Mouse (Mus musculus): ENCODE results near the gene Slc9a1. TPM values are rescaled to one million over a fixed set of nuclear protein-coding genes. Genes with fewer than 3 reads are reported as not detected.

Slc9a1 gene
- total and polyA plus RNA-seq, 3 experiments, result 3.1 to 14.0 TPM; not detected in 1

DNA sequence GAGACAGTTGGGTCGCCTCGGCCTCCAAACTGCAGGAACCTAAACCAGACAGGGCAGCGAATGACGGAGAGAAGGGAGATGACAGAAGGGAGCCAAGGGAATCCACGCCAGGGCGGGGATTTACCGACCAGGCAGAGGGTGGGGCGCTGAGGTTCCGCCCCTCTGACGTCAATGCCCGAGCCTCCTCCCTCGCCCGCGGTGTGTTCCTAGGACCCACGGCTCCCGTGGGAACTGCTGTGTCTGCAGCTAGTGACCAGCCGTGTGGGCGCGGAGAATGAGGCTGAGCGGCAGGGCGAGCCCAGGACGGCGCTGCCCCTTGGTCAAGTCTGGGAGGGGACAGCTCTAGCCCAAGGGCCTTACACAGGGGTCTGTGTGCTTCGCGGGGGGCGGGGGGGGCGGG is 98.6 kb downstream of the Slc9a1 start:
- Histone ChIP-seq H3K9ac (ENCODE audit: control insufficient read depth, low read depth, low read length, poor library complexity, severe bottlenecking) (peak overlapping the region; percentile 66), H3K79me2 (ENCODE audit: control insufficient read depth, insufficient read depth, low read length, poor library complexity) (no peaks in the 10 kb centered on the region), H3K27ac (ENCODE audit: control insufficient read depth, low read depth, low read length) (no peak overlapping the region), H3K4me3 (ENCODE audit: control insufficient read depth in 1 of 2, insufficient read depth in 1 of 2, low read depth in 2 of 2, low read length in 2 of 2) (peak overlapping the region; percentile 64 to 70), H3K27me3 (ENCODE audit: control insufficient read depth in 1 of 2, insufficient read depth in 2 of 2, low read length in 2 of 2) (no peaks in the 10 kb centered on the region), H3K9me3 (replicated peaks; ENCODE audit: insufficient read depth, low read length) (no peaks in the 10 kb centered on the region), H3K4me1 (ENCODE audit: control insufficient read depth in 1 of 2, insufficient read depth in 2 of 2, low read length in 2 of 2) (peaks cover 0 to 2% of the 10 kb centered on the region in 2 experiments; a peak in 2 of 4 replicates), H3K36me3 (ENCODE audit: control insufficient read depth in 1 of 2, insufficient read depth in 2 of 2, low read length in 2 of 2) (no peaks in the 10 kb centered on the region; a peak in 1 of 4 replicates)
- no peak for TF ChIP-seq BHLHE40 (IDR thresholded peaks at IDR 0.05; ENCODE audit: borderline replicate concordance, low read depth, low read length)
- peak in 1 of 2 experiments; percentile 43; a peak in 1 of 4 replicates for TF ChIP-seq POLR2A (IDR thresholded peaks at IDR 0.05; ENCODE audit: control insufficient read depth in 1 of 2, insufficient read depth in 1 of 2, low read depth in 1 of 2, low read length in 2 of 2, poor library complexity in 1 of 2)
- no peak for TF ChIP-seq MAZ (IDR thresholded peaks at IDR 0.05; ENCODE audit: low read depth, low read length)
- peak; percentile 78 for DNase-seq (ENCODE audit: low read depth, low spot score)

- Histone ChIP-seq H3K9me3 (replicated peaks; ENCODE audit: insufficient read depth, low read length) (no peaks in the 10 kb centered on the region), H3K36me3 (ENCODE audit: control insufficient read depth in 1 of 2, insufficient read depth in 2 of 2, low read length in 2 of 2) (no peaks in the 10 kb centered on the region; a peak in 1 of 4 replicates), H3K27me3 (ENCODE audit: control insufficient read depth in 1 of 2, insufficient read depth in 2 of 2, low read length in 2 of 2) (no peaks in the 10 kb centered on the region), H3K9ac (ENCODE audit: control insufficient read depth, low read depth, low read length, poor library complexity, severe bottlenecking) (no peak overlapping the region), H3K27ac (ENCODE audit: control insufficient read depth, low read depth, low read length) (no peak overlapping the region), H3K4me1 (ENCODE audit: control insufficient read depth in 1 of 2, insufficient read depth in 2 of 2, low read length in 2 of 2) (peaks cover 0 to 2% of the 10 kb centered on the region in 2 experiments; a peak in 2 of 4 replicates), H3K79me2 (ENCODE audit: control insufficient read depth, insufficient read depth, low read length, poor library complexity) (no peaks in the 10 kb centered on the region), H3K4me3 (ENCODE audit: control insufficient read depth in 1 of 2, insufficient read depth in 1 of 2, low read depth in 2 of 2, low read length in 2 of 2) (no peak overlapping the region)
- TF ChIP-seq POLR2A (IDR thresholded peaks at IDR 0.05; ENCODE audit: control insufficient read depth in 1 of 2, insufficient read depth in 1 of 2, low read depth in 1 of 2, low read length in 2 of 2, poor library complexity in 1 of 2) (no peak), MAZ (IDR thresholded peaks at IDR 0.05; ENCODE audit: low read depth, low read length) (no peak), GATA1 (IDR thresholded peaks at IDR 0.05; ENCODE audit: low read depth, low read length) (no peak), ZC3H11A (IDR thresholded peaks at IDR 0.05; ENCODE audit: low read depth, low read length) (no peak), KAT2A (conservative IDR thresholded peaks at IDR 0.05; ENCODE audit: low read depth, low read length) (no peak), CTCF (IDR thresholded peaks at IDR 0.05 in 2 of 3, conservative IDR thresholded peaks at IDR 0.05 in 1 of 3; ENCODE audit: control insufficient read depth in 1 of 3, insufficient read depth in 1 of 3, low read depth in 2 of 3, low read length in 3 of 3, poor library complexity in 1 of 3, severe bottlenecking in 1 of 3) (no peak)
- no peak for DNase-seq (ENCODE audit: low read depth, low spot score)
These were observed 99.6 kb downstream of the Slc9a1 start for GRCm38 (mm10) chr4:133469122-133469521.

DNA sequence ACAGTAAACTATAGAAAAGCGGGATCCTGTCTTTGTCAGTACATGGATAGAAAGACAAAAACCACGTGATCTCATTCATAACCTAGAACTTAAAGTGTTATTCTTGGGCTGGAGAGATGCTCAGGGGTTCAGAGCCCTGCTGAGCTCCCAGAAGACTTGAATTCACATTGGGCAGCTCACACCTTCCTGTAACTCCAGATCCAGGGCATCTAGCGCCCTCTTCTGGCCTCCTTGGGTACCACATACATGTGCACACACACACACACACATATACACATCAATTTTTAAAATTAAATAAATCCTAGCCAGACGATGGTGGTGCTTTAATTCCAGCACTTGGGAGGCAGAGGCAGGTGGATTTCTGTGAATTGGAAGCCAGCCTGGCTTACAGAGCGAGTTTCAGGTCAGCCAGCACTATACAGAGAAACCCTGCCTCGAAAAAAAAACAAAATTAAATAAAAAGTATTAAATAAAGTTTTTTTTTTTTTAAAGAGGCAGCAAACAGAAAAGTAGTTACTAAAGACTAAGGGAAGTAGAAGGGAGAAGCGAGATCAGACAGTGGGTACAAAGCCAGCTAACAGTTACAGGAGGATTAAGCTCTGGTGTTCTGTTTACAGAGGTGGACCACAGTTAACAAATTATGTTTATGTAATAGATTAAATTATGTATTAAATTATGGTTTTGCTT is 101.8 kb downstream of the Slc9a1 start:
- H3K9me3 ChIP-seq (replicated peaks; ENCODE audit: insufficient read depth, low read length), result no peaks in the 10 kb centered on the region
- no peak overlapping the region for H3K9ac ChIP-seq (ENCODE audit: control insufficient read depth, low read depth, low read length, poor library complexity, severe bottlenecking)
- no peaks in the 10 kb centered on the region for H3K27me3 ChIP-seq (ENCODE audit: control insufficient read depth in 1 of 2, insufficient read depth in 2 of 2, low read length in 2 of 2)
- TF ChIP-seq USF2 (IDR thresholded peaks at IDR 0.05; ENCODE audit: borderline replicate concordance in 1 of 2, insufficient read depth in 1 of 2, low read depth in 1 of 2, low read length in 2 of 2), result no peak
- no peak for TF ChIP-seq NRF1 (IDR thresholded peaks at IDR 0.05; ENCODE audit: insufficient read depth, low read depth, low read length, poor library complexity, severe bottlenecking)
- peak; percentile 18 to 39 (median 28); a peak in 5 of 6 replicates for TF ChIP-seq CTCF (IDR thresholded peaks at IDR 0.05 in 2 of 3, conservative IDR thresholded peaks at IDR 0.05 in 1 of 3; ENCODE audit: control insufficient read depth in 1 of 3, insufficient read depth in 1 of 3, low read depth in 2 of 3, low read length in 3 of 3, poor library complexity in 1 of 3, severe bottlenecking in 1 of 3)
- no peak for TF ChIP-seq MYC (IDR thresholded peaks at IDR 0.05; ENCODE audit: low read depth, low read length)
- TF ChIP-seq POLR2AphosphoS5 (IDR thresholded peaks at IDR 0.05; ENCODE audit: borderline replicate concordance, low read depth, low read length), result no peak
- TF ChIP-seq TCF12 (IDR thresholded peaks at IDR 0.05; ENCODE audit: low read depth, low read length), result no peak
- DNase-seq (ENCODE audit: low read depth, low spot score), result no peak
- H3K79me2 ChIP-seq (ENCODE audit: control insufficient read depth, insufficient read depth, low read length, poor library complexity), result no peaks in the 10 kb centered on the region
- H3K4me3 ChIP-seq (ENCODE audit: control insufficient read depth in 1 of 2, insufficient read depth in 1 of 2, low read depth in 2 of 2, low read length in 2 of 2), result no peak overlapping the region
- no peaks in the 10 kb centered on the region; a peak in 1 of 4 replicates for H3K36me3 ChIP-seq (ENCODE audit: control insufficient read depth in 1 of 2, insufficient read depth in 2 of 2, low read length in 2 of 2)
- H3K4me1 ChIP-seq (ENCODE audit: control insufficient read depth in 1 of 2, insufficient read depth in 2 of 2, low read length in 2 of 2), result peaks cover 0 to 2% of the 10 kb centered on the region in 2 experiments; a peak in 2 of 4 replicates
- H3K27ac ChIP-seq (ENCODE audit: control insufficient read depth, low read depth, low read length), result no peak overlapping the region
